Mouse (Mus musculus) neural tube, embryonic 14.5 days (tissue): ENCODE measurements around the gene Srpr. TPM values are rescaled to one million over a fixed set of nuclear protein-coding genes. Genes with fewer than 3 reads are reported as not detected.

Source experiments
- ATAC-seq: fragments of 200-750 bp; cut with Nextera tagmentation; 2 replicates; pipeline ENCODE4 v1.8.0; 2017; ENCODE audit warnings: low read depth, mild to moderate bottlenecking, moderate TSS enrichment, moderate library complexity
- H3K27ac ChIP-seq: fragments of 300-500 bp; sonication (generic); 2 replicates; pipeline ENCODE4 v1.5.1; 2014; ENCODE audit warnings: low read depth, mild to moderate bottlenecking, control low read depth, low read length, moderate library complexity, mixed read lengths
- H3K27me3 ChIP-seq: fragments of 300-500 bp; sonication (generic); 2 replicates; pipeline ENCODE4 v1.6.1; 2014; ENCODE audit warnings: low read length; ENCODE audit not compliant: control insufficient read depth, insufficient read depth
- H3K36me3 ChIP-seq: fragments of 300-500 bp; sonication (generic); 2 replicates; pipeline ENCODE4 v1.6.1; 2014; ENCODE audit warnings: low read length, mixed read lengths; ENCODE audit not compliant: control insufficient read depth, insufficient read depth
- H3K4me1 ChIP-seq: fragments of 300-500 bp; sonication (generic); 2 replicates; pipeline ENCODE4 v1.6.1; 2014; ENCODE audit warnings: low read length; ENCODE audit not compliant: control insufficient read depth, insufficient read depth
- H3K4me2 ChIP-seq: fragments of 300-500 bp; sonication (generic); 2 replicates; pipeline ENCODE4 v1.6.1; 2014; ENCODE audit warnings: mild to moderate bottlenecking, low read depth, low read length, control low read depth
- H3K4me3 ChIP-seq: fragments of 300-500 bp; sonication (generic); 2 replicates; pipeline ENCODE4 v1.5.1; 2014; ENCODE audit warnings: low read depth, low read length, control low read depth, mixed read lengths
- H3K9ac ChIP-seq: fragments of 300-500 bp; sonication (generic); replicated peaks from 2 replicates; pipeline ENCODE4 v1.6.1; 2014; ENCODE audit warnings: low read depth, mild to moderate bottlenecking, control low read depth, low read length, mixed read lengths
- H3K9me3 ChIP-seq: fragments of 300-500 bp; sonication (generic); 2 replicates; pipeline ENCODE4 v1.6.1; 2016; ENCODE audit warnings: low read length; ENCODE audit not compliant: control insufficient read depth
- WGBS: fragments of 180-500 bp; shearing (Covaris S2); extraction: QIAGEN DNeasy Blood & Tissue Kit; methylation state at CpG from one replicate; pipeline ENCODE4 v1.1.7; 2014; 5-methylcytosine and 5-hydroxymethylcytosine counted together
- polyA plus RNA-seq: library from polyadenylated mRNA; unstranded; fragments of >200 nt; fragmentation: Nextera tagmentation; extraction: Ambion mirVana; gene quantifications from 2 replicates; pipeline ENCODE4 v1.2.1, GENCODE M21; 2014

The Srpr gene
- polyA plus RNA-seq, 1 experiment from 2014 or later: 64.9 TPM

GRCm38 (mm10) chr9:35183359-35183758, 16.6 kb upstream of the Srpr start:
- 76% methylated on average over 5 of the region's 5 CpGs for WGBS
- no peak for ATAC-seq
- no peak overlapping the region for H3K27ac ChIP-seq
- no peak overlapping the region for H3K9ac ChIP-seq
- no peak overlapping the region for H3K4me3 ChIP-seq
- no peaks in the 10 kb centered on the region for H3K27me3 ChIP-seq
- H3K36me3 ChIP-seq: no peaks in the 10 kb centered on the region
- no peaks in the 10 kb centered on the region for H3K9me3 ChIP-seq
- H3K4me1 ChIP-seq: no peaks in the 10 kb centered on the region
- no peak overlapping the region for H3K4me2 ChIP-seq

- ATAC-seq: no peak
- H3K9me3 ChIP-seq: no peaks in the 10 kb centered on the region
- H3K4me3 ChIP-seq: no peak overlapping the region
- no peak overlapping the region for H3K4me2 ChIP-seq
- H3K27ac ChIP-seq: no peak overlapping the region
- no peaks in the 10 kb centered on the region for H3K4me1 ChIP-seq
- no peaks in the 10 kb centered on the region for H3K36me3 ChIP-seq
- no peaks in the 10 kb centered on the region for H3K27me3 ChIP-seq
- no peak overlapping the region for H3K9ac ChIP-seq
- WGBS: 82% methylated on average over 4 of the region's 4 CpGs
Observed at GRCm38 (mm10) chr9:35186430-35186829, 13.5 kb upstream of the Srpr start.

GRCm38 (mm10) chr9:35187351-35187903, 12.5 kb upstream of the Srpr start:
- H3K9me3 ChIP-seq: no peaks in the 10 kb centered on the region
- H3K4me3 ChIP-seq: no peak overlapping the region
- no peak overlapping the region for H3K4me2 ChIP-seq
- H3K27me3 ChIP-seq: no peaks in the 10 kb centered on the region
- H3K9ac ChIP-seq: no peak overlapping the region
- ATAC-seq: no peak
- H3K36me3 ChIP-seq: no peaks in the 10 kb centered on the region
- H3K27ac ChIP-seq: no peak overlapping the region
- WGBS: 90% methylated on average over 10 of the region's 10 CpGs
- H3K4me1 ChIP-seq: no peaks in the 10 kb centered on the region

DNA sequence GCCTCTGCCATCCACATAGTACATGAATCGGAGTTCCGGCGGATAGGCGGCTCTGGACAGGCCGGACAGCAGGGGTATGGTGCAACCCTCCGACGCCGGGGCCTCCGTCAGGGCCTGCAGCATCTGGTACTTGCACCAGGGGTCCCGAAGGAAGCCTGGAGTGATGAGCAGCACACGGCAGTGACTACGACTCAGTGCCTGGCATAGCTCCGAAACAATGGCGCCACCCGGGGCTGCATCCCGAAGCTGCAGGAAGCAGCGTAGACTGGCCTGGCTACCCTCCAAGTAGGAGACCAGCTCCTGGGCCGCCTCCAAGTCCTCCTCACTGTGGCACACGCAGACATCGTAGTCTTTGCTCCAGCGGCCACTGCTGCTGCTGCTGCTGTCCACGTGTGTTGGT, 11.3 kb upstream of the Srpr start:
- no peak overlapping the region for H3K4me2 ChIP-seq
- 66% methylated on average over 22 of the region's 22 CpGs for WGBS

DNA sequence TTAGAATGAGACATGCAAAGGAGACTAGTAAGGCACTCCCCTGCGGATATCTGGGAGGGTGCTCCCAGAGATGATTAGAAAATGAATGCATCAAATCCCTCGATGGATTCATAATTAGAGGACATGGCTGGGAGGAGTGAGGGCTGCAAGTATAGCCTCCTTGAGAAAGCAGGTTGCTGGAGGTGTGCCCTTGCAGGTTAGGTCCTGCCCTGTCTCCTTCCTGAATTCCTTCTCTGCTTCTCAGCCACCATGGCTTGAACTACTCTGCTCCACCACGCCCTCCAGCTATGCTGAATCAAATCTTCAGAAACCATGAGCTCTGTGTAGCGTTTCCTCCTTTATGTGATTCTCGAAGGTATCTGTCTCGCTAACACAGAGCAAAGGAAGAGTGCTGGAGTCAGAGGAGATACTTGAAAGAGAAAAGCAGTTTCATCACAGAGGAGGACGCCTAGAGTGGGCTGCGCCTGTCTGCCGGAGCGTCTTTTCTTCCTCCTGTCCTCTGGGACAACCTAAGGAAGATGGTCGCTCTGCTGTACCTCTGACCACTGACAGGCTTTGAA, 6.9 kb upstream of the Srpr start:
- WGBS: 82% methylated on average over 11 of the region's 11 CpGs
- no peaks in the 10 kb centered on the region for H3K36me3 ChIP-seq
- H3K4me3 ChIP-seq: no peak overlapping the region
- H3K9ac ChIP-seq: no peak overlapping the region
- H3K27ac ChIP-seq: no peak overlapping the region
- H3K4me1 ChIP-seq: no peaks in the 10 kb centered on the region
- H3K27me3 ChIP-seq: no peaks in the 10 kb centered on the region
- ATAC-seq: no peak
- no peak overlapping the region for H3K4me2 ChIP-seq
- no peaks in the 10 kb centered on the region for H3K9me3 ChIP-seq

More for the DNA sequence above, 11.3 kb upstream of the Srpr start:
- no peak overlapping the region for H3K27ac ChIP-seq
- H3K4me3 ChIP-seq: no peak overlapping the region
- peak; percentile 68; the same call in 1 of the 2 replicates for ATAC-seq
- no peaks in the 10 kb centered on the region for H3K9me3 ChIP-seq
- H3K9ac ChIP-seq: no peak overlapping the region
- H3K36me3 ChIP-seq: no peaks in the 10 kb centered on the region
- no peaks in the 10 kb centered on the region for H3K27me3 ChIP-seq
- no peaks in the 10 kb centered on the region for H3K4me1 ChIP-seq

GRCm38 (mm10) chr9:35194048-35194447, 5.9 kb upstream of the Srpr start:
- H3K9me3 ChIP-seq: no peaks in the 10 kb centered on the region
- WGBS: 97% methylated on average over 3 of the region's 3 CpGs
- no peaks in the 10 kb centered on the region for H3K4me1 ChIP-seq
- no peak overlapping the region for H3K27ac ChIP-seq
- no peak overlapping the region for H3K9ac ChIP-seq
- no peak overlapping the region for H3K4me3 ChIP-seq
- no peaks in the 10 kb centered on the region for H3K27me3 ChIP-seq
- ATAC-seq: no peak
- H3K36me3 ChIP-seq: no peaks in the 10 kb centered on the region
- H3K4me2 ChIP-seq: no peak overlapping the region

DNA sequence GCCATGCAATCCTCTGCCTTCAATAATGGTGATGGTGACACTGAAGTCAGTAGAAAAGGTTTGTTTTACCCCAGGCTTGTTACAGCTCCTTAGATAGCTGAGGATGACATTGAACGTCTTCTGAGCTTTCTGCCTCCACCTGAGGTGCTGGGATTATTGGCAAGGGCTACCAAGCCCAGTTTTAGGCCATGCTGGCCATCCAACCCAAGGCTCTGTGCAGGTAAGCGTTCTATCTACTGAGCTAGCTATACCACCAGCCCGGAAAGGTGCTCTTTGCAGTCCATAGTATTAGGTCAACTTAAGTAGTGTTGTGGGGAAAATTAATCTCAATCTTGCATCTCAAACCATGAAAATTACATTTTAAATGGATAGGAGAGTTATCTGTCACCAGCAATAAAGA, 2.4 kb upstream of the Srpr start:
- ATAC-seq: no peak
- Histone ChIP-seq H3K4me1 (peaks cover 11% of the 10 kb centered on the region), H3K4me3 (no peak overlapping the region), H3K36me3 (no peaks in the 10 kb centered on the region), H3K4me2 (no peak overlapping the region), H3K9ac (no peak overlapping the region), H3K9me3 (no peaks in the 10 kb centered on the region), H3K27ac (no peak overlapping the region), H3K27me3 (no peaks in the 10 kb centered on the region)
- WGBS: 97% methylated on average over 3 of the region's 3 CpGs

DNA sequence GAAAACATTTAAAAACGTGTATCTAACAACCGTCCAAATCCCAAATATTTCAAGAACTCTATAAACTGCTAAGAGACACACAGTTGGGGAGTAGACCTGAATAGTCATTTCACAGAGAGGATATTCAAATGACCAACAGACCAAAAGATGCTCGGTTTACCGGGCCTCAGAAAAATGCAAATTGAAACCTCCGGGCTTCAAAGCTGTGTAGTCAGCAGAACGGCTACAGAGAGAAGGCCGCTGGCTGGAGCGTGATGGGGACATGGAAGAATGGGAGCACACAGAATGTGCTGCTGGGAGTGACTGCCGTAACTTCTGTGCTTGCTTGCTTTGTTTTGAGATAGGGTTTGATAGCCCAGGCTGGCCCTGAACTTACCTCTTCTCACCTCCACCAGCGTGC, 1.6 kb upstream of the Srpr start:
- ATAC-seq: no peak
- Histone ChIP-seq H3K9me3 (no peaks in the 10 kb centered on the region), H3K4me2 (no peak overlapping the region), H3K4me3 (no peak overlapping the region), H3K9ac (no peak overlapping the region), H3K36me3 (no peaks in the 10 kb centered on the region), H3K4me1 (peaks cover 11% of the 10 kb centered on the region), H3K27me3 (no peaks in the 10 kb centered on the region), H3K27ac (no peak overlapping the region)
- WGBS: 78% methylated on average over 10 of the region's 10 CpGs

DNA sequence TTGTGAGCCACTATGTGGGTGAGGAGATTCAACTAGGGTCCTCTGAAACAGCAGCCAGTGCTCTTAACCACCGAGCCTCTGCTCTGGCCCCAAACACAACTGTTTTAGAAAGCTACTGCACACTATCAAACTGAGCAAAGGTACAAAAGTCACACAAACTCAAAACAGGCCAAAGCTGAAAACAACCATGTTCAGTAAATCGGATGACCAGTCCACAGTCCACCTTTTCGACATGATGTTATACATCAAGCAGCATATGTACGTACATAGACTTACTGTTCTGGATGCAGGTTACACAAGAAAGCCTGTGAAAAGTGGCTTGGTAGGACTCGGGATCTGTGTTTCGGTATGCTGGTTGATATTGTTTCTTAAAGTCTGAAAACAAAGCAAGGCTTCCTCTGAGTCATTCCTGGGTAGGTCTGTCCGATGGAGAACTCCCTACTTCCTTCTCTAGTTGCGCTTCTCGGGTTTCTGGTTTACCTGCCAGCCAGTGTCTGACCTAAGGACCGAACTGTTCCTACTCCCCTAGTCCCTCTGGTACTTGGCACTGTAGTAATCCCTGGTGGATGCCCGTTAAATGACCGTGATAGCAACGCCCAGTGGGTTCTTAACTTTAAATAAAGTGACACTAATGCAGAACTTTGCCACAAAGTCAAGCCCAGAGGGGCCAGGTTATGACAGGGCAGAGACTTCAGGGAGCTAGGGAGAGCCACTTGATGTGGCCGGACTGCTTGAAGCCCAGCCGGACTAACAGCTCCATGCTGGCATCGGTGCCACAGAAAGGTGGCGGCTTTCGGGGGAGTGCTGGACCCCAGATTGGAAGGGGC, 817 bp upstream of the Srpr start:
- ATAC-seq: peak; percentile 68
- Histone ChIP-seq H3K4me2 (peak overlapping the region; percentile 77), H3K4me3 (peak overlapping the region; percentile 48), H3K27me3 (no peaks in the 10 kb centered on the region), H3K36me3 (no peaks in the 10 kb centered on the region), H3K4me1 (peaks cover 11% of the 10 kb centered on the region), H3K9ac (peak overlapping the region; percentile 66), H3K9me3 (no peaks in the 10 kb centered on the region), H3K27ac (no peak overlapping the region)
- WGBS: 27% methylated on average over 18 of the region's 18 CpGs
